Mouse (Mus musculus): ENCODE results near the gene Cpne5. TPM values are rescaled to one million over a fixed set of nuclear protein-coding genes. Genes with fewer than 3 reads are reported as not detected.
"Not testable (repeated sequence)": the region's sequence is repeated elsewhere in the genome, so short reads cannot be mapped to it uniquely, and the experiment has no call there.

The Cpne5 gene
- not detected for total RNA-seq (2021)
- long read RNA-seq, experiment 1: 0 reads
- long read RNA-seq, experiment 2: 0 reads

GRCm38 (mm10) chr17:29237772-29238420 is at the start of gene Cpne5:
Gene Cpne5 (minus strand): TSS chr17:29238167.
- no peak for DNase-seq
- intact Hi-C loops (cut with DNase I): no loop called here

- DNase-seq: no peak
- intact Hi-C loops (cut with DNase I): no loop called here
Measured at GRCm38 (mm10) chr17:29282216-29282952, 44.4 kb upstream of the Cpne5 start.

GRCm38 (mm10) chr17:29281541-29281940 is 43.6 kb upstream of the Cpne5 start:
- no peak for DNase-seq
- intact Hi-C loops (cut with DNase I): no loop called here

DNA sequence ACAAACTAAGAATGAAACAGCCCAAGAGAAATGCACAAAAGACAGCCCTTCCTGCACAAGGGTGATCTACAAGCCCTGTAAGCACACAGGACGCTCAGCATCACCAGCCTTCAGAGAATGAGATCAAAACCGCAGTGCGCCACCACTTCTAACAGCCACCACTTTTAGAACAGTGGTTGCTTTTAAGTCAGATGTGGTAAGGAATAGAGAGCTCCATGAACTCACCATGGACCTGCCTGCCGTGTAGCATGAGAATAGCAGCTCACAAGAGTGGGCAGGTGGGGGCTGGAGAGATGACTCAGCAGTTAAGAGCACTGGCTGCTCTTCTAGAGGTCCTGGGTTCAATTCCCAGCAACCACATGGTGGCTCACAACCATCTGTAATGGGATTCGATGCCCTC is 42.5 kb upstream of the Cpne5 start:
- DNase-seq: no peak
- intact Hi-C loops (cut with DNase I): no loop called here

GRCm38 (mm10) chr17:29273889-29274288 is 35.9 kb upstream of the Cpne5 start:
- DNase-seq: no peak
- intact Hi-C loops (cut with DNase I): no loop called here

DNA sequence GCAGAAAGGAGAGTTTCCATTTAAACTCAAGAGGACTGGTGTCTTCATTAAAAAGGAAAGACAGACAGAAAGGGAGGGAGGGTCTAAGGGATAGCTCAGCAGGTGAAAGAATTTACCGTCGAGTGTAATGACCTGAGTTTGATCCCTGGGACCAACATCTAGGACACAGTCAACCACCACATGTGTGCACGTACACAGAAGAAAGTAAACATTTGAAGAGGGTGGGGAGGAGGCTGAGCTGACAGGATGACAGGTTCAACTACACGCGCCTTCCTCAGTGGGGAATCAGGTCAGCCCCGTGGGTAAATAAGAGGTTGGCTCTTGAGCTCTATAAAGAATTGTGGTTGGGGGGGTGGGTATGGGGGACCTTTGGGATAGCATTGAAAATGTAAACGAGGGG is 35.2 kb upstream of the Cpne5 start:
- intact Hi-C loops (cut with DNase I): no loop called here
- DNase-seq: no peak

GRCm38 (mm10) chr17:29270148-29270698 is 32.3 kb upstream of the Cpne5 start:
- intact Hi-C loops (cut with DNase I): no loop called here

GRCm38 (mm10) chr17:29269349-29269706 is 31.4 kb upstream of the Cpne5 start:
- intact Hi-C loops (cut with DNase I): loop anchor here (5.0 kb wide), 1 partner anchor 58 kb away; no protein-coding TSS in a partner anchor
- DNase-seq: no peak

More at GRCm38 (mm10) chr17:29270148-29270698, 32.3 kb upstream of the Cpne5 start:
- DNase-seq: no peak

GRCm38 (mm10) chr17:29268682-29269348 is 30.8 kb upstream of the Cpne5 start, which contains the start of gene BC004004:
Gene BC004004 (plus strand): TSS chr17:29268788.
- intact Hi-C loops (cut with DNase I): loop anchor here (1.0 to 5.0 kb wide), 2 partner anchors 58 to 102 kb away; no protein-coding TSS in a partner anchor
- DNase-seq: peak; percentile 93 to 95

GRCm38 (mm10) chr17:29267931-29268681 is 30.1 kb upstream of the Cpne5 start:
- intact Hi-C loops (cut with DNase I): loop anchor here (1.0 to 5.0 kb wide), 2 partner anchors 59 to 103 kb away; no protein-coding TSS in a partner anchor
- DNase-seq: no peak

GRCm38 (mm10) chr17:29267040-29267439 is 29.1 kb upstream of the Cpne5 start:
- not testable (repeated sequence) for DNase-seq
- intact Hi-C loops (cut with DNase I): loop anchor here (5.0 kb wide), 1 partner anchor 60 kb away; no protein-coding TSS in a partner anchor

- intact Hi-C loops (cut with DNase I): loop anchor here (2.0 to 5.0 kb wide), 2 partner anchors 63 to 106 kb away; no protein-coding TSS in a partner anchor
- no peak for DNase-seq
Measured at GRCm38 (mm10) chr17:29264760-29265159, 26.8 kb upstream of the Cpne5 start.

- intact Hi-C loops (cut with DNase I): loop anchor here (2.0 kb wide), 1 partner anchor 107 kb away; no protein-coding TSS in a partner anchor
- peak; percentile 69 to 82 for DNase-seq
Measured at GRCm38 (mm10) chr17:29263840-29264633, 26.1 kb upstream of the Cpne5 start, which contains the start of gene Ppil1. Gene Ppil1 (minus strand): TSS chr17:29264186.

DNA sequence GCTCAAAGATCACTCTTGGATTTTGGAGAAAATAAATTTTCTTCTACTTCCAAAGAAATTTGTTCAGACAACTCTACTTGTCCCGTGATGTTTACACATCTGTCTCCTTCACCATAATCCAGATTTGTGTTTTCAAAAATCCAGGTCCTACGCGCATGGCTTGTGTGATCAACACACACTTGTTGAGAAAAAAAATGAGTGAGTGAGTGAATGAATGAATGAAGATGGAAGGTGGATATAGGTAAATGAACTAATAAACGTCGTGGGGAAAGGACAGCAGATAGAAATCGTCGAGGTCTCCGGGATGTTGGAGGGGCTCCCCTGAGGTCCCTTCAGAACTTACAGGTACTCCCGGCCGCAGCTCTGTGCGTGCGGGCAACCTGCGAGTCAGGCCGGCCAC is 25.4 kb upstream of the Cpne5 start:
- intact Hi-C loops (cut with DNase I): no loop called here
- DNase-seq: no peak

DNA sequence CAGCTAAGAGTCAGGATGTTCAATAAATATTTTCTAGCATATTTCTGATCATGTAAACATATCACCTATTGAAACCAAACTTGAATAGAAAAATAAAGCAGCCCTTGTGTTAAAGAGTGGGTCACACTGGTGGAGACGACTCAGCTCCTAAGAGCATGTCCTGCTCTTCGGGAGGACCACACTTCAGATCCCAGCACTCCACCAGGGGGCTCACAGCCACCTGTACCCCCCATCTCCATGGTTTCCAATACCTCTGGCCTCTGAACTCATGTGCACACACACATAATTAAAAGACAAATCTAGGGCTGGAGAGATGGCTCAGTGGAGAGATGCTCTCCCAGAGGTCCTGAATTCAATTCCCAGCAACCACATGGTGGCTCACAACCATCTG is 24.3 kb upstream of the Cpne5 start:
- intact Hi-C loops (cut with DNase I): no loop called here
- DNase-seq: no peak

DNA sequence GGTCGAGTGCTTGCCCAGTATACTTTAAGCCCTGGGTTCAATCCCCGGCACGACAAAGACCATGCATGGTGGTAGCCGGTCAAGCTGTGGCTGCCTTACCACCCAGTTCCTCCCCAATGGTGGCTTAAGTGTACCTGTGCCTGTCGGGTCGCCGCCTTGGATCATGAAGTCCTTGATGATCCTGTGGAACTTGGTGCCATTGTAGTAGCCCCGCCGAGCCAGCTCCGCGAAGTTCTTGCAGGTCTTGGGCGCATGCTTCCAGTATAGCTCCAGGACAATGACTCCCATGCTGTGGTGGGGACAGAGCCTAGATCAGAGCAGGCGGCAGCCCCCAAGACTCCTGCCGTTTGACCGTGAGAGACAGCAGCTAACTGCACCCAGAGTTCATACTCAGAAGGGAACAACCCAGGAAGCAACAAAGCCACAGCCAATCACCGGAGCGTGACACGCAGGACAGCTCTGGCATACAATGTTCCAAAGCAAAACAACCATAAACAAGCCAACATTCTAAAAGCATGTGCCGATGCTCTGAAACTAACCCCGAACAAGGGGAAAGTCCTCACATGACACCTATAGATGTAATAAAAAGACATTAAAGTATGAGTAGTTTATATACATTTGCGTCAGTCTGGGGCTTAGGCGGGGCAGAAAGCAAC is 23.8 kb upstream of the Cpne5 start:
- intact Hi-C loops (cut with DNase I): no loop called here
- DNase-seq: no peak

GRCm38 (mm10) chr17:29260501-29260900 is 22.5 kb upstream of the Cpne5 start:
- DNase-seq: no peak
- intact Hi-C loops (cut with DNase I): no loop called here

DNA sequence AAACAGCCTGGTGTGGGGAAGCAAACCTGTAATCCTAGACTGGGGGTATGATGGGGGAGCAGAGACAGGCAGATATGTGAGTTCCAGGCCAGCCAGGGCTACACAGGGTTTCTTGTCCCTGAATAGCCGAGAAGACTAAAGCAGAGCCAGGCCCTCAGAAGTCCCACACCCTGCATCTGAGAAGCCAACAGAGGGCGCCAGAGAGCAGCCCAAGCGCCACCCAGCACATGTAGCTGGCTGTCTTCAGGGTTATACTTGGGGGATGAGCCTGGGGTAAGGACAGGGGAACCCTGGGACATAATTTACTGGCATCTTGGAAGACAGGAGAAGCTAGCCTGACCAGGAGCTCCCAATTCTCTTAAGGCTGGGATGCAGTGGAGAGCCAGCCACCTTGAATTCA is 21.5 kb upstream of the Cpne5 start:
- peak; percentile 63 to 66 for DNase-seq
- intact Hi-C loops (cut with DNase I): loop anchor here (5.0 kb wide), 1 partner anchor 253 kb away; no protein-coding TSS in a partner anchor
